ENCODE assay signal across 10 mouse cellular contexts in genomic region chr12:79610511-79611103, GRCm38 (mm10).
DNase-seq lines count a peak whose midpoint lies in the region; ATAC-seq and TF ChIP-seq lines count a peak whose summit lies in the region.
"Had no signal": no experiment of that assay in that cellular context is flagged by ENCODE, and none has a peak within 500 bp of the region (broad histone marks: within the 10 kb centered on the region; RNA-seq: fewer than 3 reads in every experiment).

No protein-coding gene starts in this region.

- TF ChIP-seq EP300 in lung, postnatal 0 days (IDR thresholded peaks at IDR 0.05) = no peak

- ATAC-seq in heart, embryonic 11.5 days (replicated peaks; ENCODE audit: insufficient number of reproducible peaks, low FRiP score, low TSS enrichment) = no peak
- no peak for ATAC-seq in lung, postnatal 0 days
- ATAC-seq in stomach, embryonic 14.5 days (ENCODE audit: insufficient number of reproducible peaks, insufficient read depth, low FRiP score, low read depth) = no peak

- TF ChIP-seq CTCF in lung, postnatal 0 days (IDR thresholded peaks at IDR 0.05) = no peak

- WGBS in heart, embryonic 11.5 days (ENCODE audit: insufficient replicate concordance) = 56% methylated on average over 6 of the region's 6 CpGs
- WGBS in lung, postnatal 0 days = 37% methylated on average over 6 of the region's 6 CpGs
- WGBS in limb, embryonic 10.5 days = 86% methylated on average over 6 of the region's 6 CpGs
- 46% methylated on average over 6 of the region's 6 CpGs for WGBS in stomach, embryonic 14.5 days

- no peaks in the 10 kb centered on the region for H3K36me3 ChIP-seq in heart, embryonic 11.5 days (ENCODE audit: control insufficient read depth, insufficient read depth, low read length)
- H3K36me3 ChIP-seq in lung, postnatal 0 days (ENCODE audit: insufficient read depth, low read length) = no peaks in the 10 kb centered on the region
- no peaks in the 10 kb centered on the region for H3K36me3 ChIP-seq in limb, embryonic 10.5 days
- no peaks in the 10 kb centered on the region for H3K36me3 ChIP-seq in stomach, embryonic 14.5 days (ENCODE audit: control insufficient read depth, insufficient read depth, low read length)

- H3K4me3 ChIP-seq in heart, embryonic 11.5 days (ENCODE audit: low read depth, low read length) = no peak overlapping the region
- H3K4me3 ChIP-seq in lung, postnatal 0 days (ENCODE audit: low read depth, low read length) = no peak overlapping the region
- H3K4me3 ChIP-seq in limb, embryonic 10.5 days = no peak overlapping the region
- no peak overlapping the region for H3K4me3 ChIP-seq in stomach, embryonic 14.5 days (ENCODE audit: low read depth, low read length)
- H3K4me3 ChIP-seq: layer of hippocampus, adult 2 months had no signal

- H3K9ac ChIP-seq in heart, embryonic 11.5 days (ENCODE audit: low read depth, low read length) = no peak overlapping the region
- no peak overlapping the region for H3K9ac ChIP-seq in lung, postnatal 0 days (replicated peaks; ENCODE audit: low read depth)
- no peak overlapping the region for H3K9ac ChIP-seq in stomach, embryonic 14.5 days (replicated peaks; ENCODE audit: low read depth, low read length)
- H3K9ac ChIP-seq: hindbrain, embryonic 14.5 days had no signal

- H3K4me1 ChIP-seq in heart, embryonic 11.5 days (ENCODE audit: control insufficient read depth, insufficient read depth, low read length) = peaks cover 22% of the 10 kb centered on the region
- peaks cover 23% of the 10 kb centered on the region; the same call in 1 of the 2 replicates for H3K4me1 ChIP-seq in lung, postnatal 0 days (ENCODE audit: insufficient read depth, low read depth, low read length)
- peaks cover 44% of the 10 kb centered on the region for H3K4me1 ChIP-seq in limb, embryonic 10.5 days
- peaks cover 34% of the 10 kb centered on the region for H3K4me1 ChIP-seq in stomach, embryonic 14.5 days (ENCODE audit: control insufficient read depth, insufficient read depth, low read length)

- peak overlapping the region; percentile 1; the same call in 1 of the 2 replicates for H3K27ac ChIP-seq in heart, embryonic 11.5 days (ENCODE audit: low read depth, low read length)
- H3K27ac ChIP-seq in lung, postnatal 0 days (ENCODE audit: low read length) = peak overlapping the region; percentile 29; the same call in 1 of the 2 replicates
- 0 out of 2 replicates have a peak overlapping the region, but pooled peaks have one; percentile 22 for H3K27ac ChIP-seq in limb, embryonic 10.5 days
- peak overlapping the region; percentile 86 for H3K27ac ChIP-seq in stomach, embryonic 14.5 days (ENCODE audit: low read length)
- H3K27ac ChIP-seq: hindbrain, embryonic 14.5 days; layer of hippocampus, adult 2 months had no signal

- H3K27me3 ChIP-seq in heart, embryonic 11.5 days (ENCODE audit: control insufficient read depth, insufficient read depth, low read length) = no peaks in the 10 kb centered on the region
- H3K27me3 ChIP-seq in lung, postnatal 0 days (replicated peaks; ENCODE audit: insufficient read depth, low read length) = no peaks in the 10 kb centered on the region
- no peaks in the 10 kb centered on the region for H3K27me3 ChIP-seq in limb, embryonic 10.5 days (ENCODE audit: low read depth, poor library complexity, severe bottlenecking)
- no peaks in the 10 kb centered on the region for H3K27me3 ChIP-seq in stomach, embryonic 14.5 days (ENCODE audit: control insufficient read depth, insufficient read depth, low read length)

- no peak for DNase-seq in heart, postnatal 36 days
- DNase-seq in lung, postnatal 0 days (ENCODE audit: low spot score) = no peak
- no peak for DNase-seq in lung, postnatal 14 days
- DNase-seq in limb, embryonic 10.5 days (ENCODE audit: low spot score) = no peak
- no peak for DNase-seq in urinary bladder, postnatal 4 days (ENCODE audit: low spot score in 2 of 2)
- DNase-seq in urinary bladder, adult 2 months (ENCODE audit: low spot score) = no peak

- intact Hi-C loops in heart, postnatal 36 days (cut with DNase I) = loop anchor here (5.0 kb wide), 3 partner anchors 227 to 277 kb away; no protein-coding TSS in a partner anchor

- H3K9me3 ChIP-seq in heart, embryonic 11.5 days (replicated peaks; ENCODE audit: control insufficient read depth, low read length) = no peaks in the 10 kb centered on the region
- no peaks in the 10 kb centered on the region for H3K9me3 ChIP-seq in lung, postnatal 0 days (ENCODE audit: low read length)
- no peaks in the 10 kb centered on the region for H3K9me3 ChIP-seq in limb, embryonic 10.5 days (replicated peaks)
- no peaks in the 10 kb centered on the region for H3K9me3 ChIP-seq in stomach, embryonic 14.5 days (ENCODE audit: control insufficient read depth, low read depth, low read length)

- H3K4me2 ChIP-seq in heart, embryonic 11.5 days = no peak overlapping the region
- H3K4me2 ChIP-seq in lung, postnatal 0 days (replicated peaks; ENCODE audit: low read depth, low read length) = no peak overlapping the region
- no peak overlapping the region for H3K4me2 ChIP-seq in stomach, embryonic 14.5 days (replicated peaks; ENCODE audit: low read depth, low read length)
- H3K4me2 ChIP-seq: hindbrain, embryonic 14.5 days had no signal

Comparison
In these comparisons a context has a peak if more than half of its experiments do, and no peak if none do; other contexts are left out.
1. H3K27ac ChIP-seq: peak in every context shown above with its lines; median percentile 86 in stomach, embryonic 14.5 days; 29 in lung, postnatal 0 days; 22 in limb, embryonic 10.5 days; 1 in heart, embryonic 11.5 days.